Mouse (Mus musculus): ENCODE results near the gene Prima1. TPM values are rescaled to one million over a fixed set of nuclear protein-coding genes. Genes with fewer than 3 reads are reported as not detected.

Gene Prima1
- total RNA-seq, 2 experiments from 2014 or later: 1.3 to 2.1 TPM

DNA sequence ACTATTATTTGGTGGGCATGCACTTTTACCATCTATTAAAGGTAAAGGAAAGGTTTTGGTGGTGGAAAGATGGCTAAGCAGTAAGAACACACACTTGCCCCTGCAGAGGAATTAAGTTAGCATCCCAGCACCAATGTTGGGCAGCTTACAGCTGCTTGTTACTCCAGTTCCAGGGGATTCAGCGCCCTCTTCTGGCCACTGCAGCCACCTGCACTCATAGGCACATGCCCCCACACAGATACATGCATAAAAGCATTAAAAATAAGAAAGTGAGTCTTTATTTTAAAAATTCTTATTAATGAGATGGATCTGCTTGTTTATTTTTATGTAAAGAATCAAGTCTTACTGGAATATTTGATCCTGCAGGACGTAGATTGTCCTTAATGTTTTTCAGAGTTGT, 87.0 kb downstream of the Prima1 start:
- no peak for DNase-seq

DNA sequence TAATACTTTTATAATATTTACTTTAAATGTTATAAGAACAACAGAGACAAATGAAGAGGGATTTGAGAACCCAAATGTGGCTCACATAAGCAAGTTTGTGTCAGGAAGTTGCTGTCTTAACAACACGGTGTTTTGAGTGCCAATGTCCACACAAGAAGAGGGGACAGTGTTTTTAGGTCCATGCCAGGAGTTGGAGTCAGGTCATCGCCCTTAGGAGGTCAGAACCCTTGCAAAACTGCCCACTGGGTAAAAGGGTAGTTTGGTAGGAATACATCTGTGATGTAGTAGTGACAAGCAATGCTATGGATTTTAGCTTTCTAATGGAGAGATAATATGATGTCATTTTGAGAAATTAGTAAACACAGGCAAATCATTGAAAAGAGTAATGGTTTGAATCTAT, 91.7 kb downstream of the Prima1 start:
- DNase-seq: no peak

Other genes starting within 250 kb of the Prima1 start
- gene Fam181a, start 68.8 kb upstream of the Prima1 start, total RNA-seq (2021): not detected
- 100 to 1,000 TPM; 104 to 141 TPM for gene Asb2, start 113.9 kb upstream of the Prima1 start, total RNA-seq (2021)
- gene Otub2, start 146.5 kb upstream of the Prima1 start, total RNA-seq (2021): 1 to 10 TPM; 3.5 to 3.7 TPM
- gene 9330161L09Rik, start 165.7 kb upstream of the Prima1 start, total RNA-seq (2021): under 1 TPM; 0.80 to 0.88 TPM
- 10 to 100 TPM; 45.5 to 48.7 TPM for gene Ddx24, start 183.7 kb upstream of the Prima1 start, total RNA-seq (2021)
- 100 to 1,000 TPM; 104 to 113 TPM for gene Ifi27, start 192.1 kb upstream of the Prima1 start, total RNA-seq (2021)
- gene Ifi27l2a, start 201.5 kb upstream of the Prima1 start, total RNA-seq (2021): 1 to 10 TPM; 7.7 to 7.8 TPM
- gene Ifi27l2b, start 215.1 kb upstream of the Prima1 start, total RNA-seq (2021): not detected